Mouse (Mus musculus) E14TG2a.4 (cell line): ENCODE results near the gene Inpp5b.

ENCODE experiments used
- H3K27me3 ChIP-seq: 2 replicates; pipeline ENCODE4 v1.6.1; 2014; ENCODE audit warnings: low read length, control low read depth; ENCODE audit not compliant: insufficient read depth
- H3K36me3 ChIP-seq: 2 replicates; pipeline ENCODE4 v1.6.1; 2014; ENCODE audit warnings: low read length, control low read depth; ENCODE audit not compliant: insufficient read depth
- H3K4me1 ChIP-seq: replicated peaks from 2 replicates; pipeline ENCODE4 v1.6.1; 2014; ENCODE audit warnings: low read depth, low read length, control low read depth
- H3K4me3 ChIP-seq: replicated peaks from 2 replicates; pipeline ENCODE4 v1.5.1; 2014; ENCODE audit warnings: mild to moderate bottlenecking, low read length
- H3K9me3 ChIP-seq: 2 replicates; pipeline ENCODE4 v1.6.1; 2014; ENCODE audit warnings: low read length, control low read depth
- CTCF ChIP-seq: conservative IDR thresholded peaks from 2 replicates; pipeline ENCODE4 v1.5.1; 2014; ENCODE audit warnings: low read length
- NANOG ChIP-seq: IDR thresholded peaks from 2 replicates; pipeline ENCODE4 v1.6.1; 2014; ENCODE audit warnings: borderline replicate concordance, low read length, mixed read lengths
- POU5F1 ChIP-seq: IDR thresholded peaks from 2 replicates; pipeline ENCODE4 v1.6.1; 2014; ENCODE audit warnings: low read length, borderline replicate concordance

The Inpp5b gene

GRCm38 (mm10) chr4:124810056-124810455, 68.4 kb downstream of the Inpp5b start:
- Histone ChIP-seq H3K4me1 (peaks cover 72% of the 10 kb centered on the region), H3K36me3 (peaks cover 77% of the 10 kb centered on the region), H3K27me3 (no peaks in the 10 kb centered on the region), H3K9me3 (no peaks in the 10 kb centered on the region), H3K4me3 (no peak overlapping the region)
- no peak for TF ChIP-seq CTCF
- TF ChIP-seq NANOG: no peak
- no peak for TF ChIP-seq POU5F1

GRCm38 (mm10) chr4:124811347-124811975, 69.8 kb downstream of the Inpp5b start:
- Histone ChIP-seq H3K4me1 (peaks cover 76% of the 10 kb centered on the region), H3K36me3 (peaks cover 75% of the 10 kb centered on the region), H3K27me3 (no peaks in the 10 kb centered on the region), H3K4me3 (no peak overlapping the region), H3K9me3 (no peaks in the 10 kb centered on the region)
- TF ChIP-seq NANOG: no peak
- TF ChIP-seq POU5F1: no peak
- no peak for TF ChIP-seq CTCF

GRCm38 (mm10) chr4:124815901-124816300, 74.3 kb downstream of the Inpp5b start:
- H3K4me1 ChIP-seq: peaks cover 71% of the 10 kb centered on the region
- no peaks in the 10 kb centered on the region for H3K27me3 ChIP-seq
- H3K4me3 ChIP-seq: peak overlapping the region; percentile 43
- H3K9me3 ChIP-seq: no peaks in the 10 kb centered on the region
- TF ChIP-seq POU5F1 (no peak), NANOG (no peak), CTCF (no peak)
- peaks cover 62% of the 10 kb centered on the region for H3K36me3 ChIP-seq

GRCm38 (mm10) chr4:124817803-124818202, 76.2 kb downstream of the Inpp5b start:
- Histone ChIP-seq H3K27me3 (no peaks in the 10 kb centered on the region), H3K9me3 (no peaks in the 10 kb centered on the region), H3K36me3 (peaks cover 66% of the 10 kb centered on the region), H3K4me3 (0 out of 2 replicates have a peak overlapping the region, but pooled peaks have one; percentile 32), H3K4me1 (peaks cover 64% of the 10 kb centered on the region)
- TF ChIP-seq CTCF (no peak), POU5F1 (no peak), NANOG (no peak)

GRCm38 (mm10) chr4:124818832-124819231, 77.2 kb downstream of the Inpp5b start:
- peaks cover 65% of the 10 kb centered on the region for H3K4me1 ChIP-seq

GRCm38 (mm10) chr4:124824967-124825366, 83.3 kb downstream of the Inpp5b start:
- Histone ChIP-seq H3K9me3 (no peaks in the 10 kb centered on the region), H3K36me3 (peaks cover 66% of the 10 kb centered on the region), H3K4me3 (peak overlapping the region; percentile 68), H3K4me1 (peaks cover 64% of the 10 kb centered on the region), H3K27me3 (no peaks in the 10 kb centered on the region)
- TF ChIP-seq POU5F1: no peak
- TF ChIP-seq NANOG: peak; percentile 65
- TF ChIP-seq CTCF: no peak

More at GRCm38 (mm10) chr4:124818832-124819231, 77.2 kb downstream of the Inpp5b start:
- Histone ChIP-seq H3K36me3 (peaks cover 66% of the 10 kb centered on the region), H3K9me3 (no peaks in the 10 kb centered on the region), H3K27me3 (no peaks in the 10 kb centered on the region), H3K4me3 (no peak overlapping the region)
- TF ChIP-seq POU5F1 (no peak), NANOG (no peak), CTCF (no peak)

- no peak for TF ChIP-seq NANOG
- no peak for TF ChIP-seq POU5F1
- no peak for TF ChIP-seq CTCF
- Histone ChIP-seq H3K36me3 (peaks cover 65% of the 10 kb centered on the region), H3K4me1 (peaks cover 63% of the 10 kb centered on the region), H3K9me3 (no peaks in the 10 kb centered on the region), H3K27me3 (no peaks in the 10 kb centered on the region), H3K4me3 (peak overlapping the region; percentile 68)
Measured at GRCm38 (mm10) chr4:124825371-124825965, 83.8 kb downstream of the Inpp5b start.

GRCm38 (mm10) chr4:124829671-124830070, 88.0 kb downstream of the Inpp5b start:
- no peak overlapping the region for H3K4me3 ChIP-seq
- peaks cover 38% of the 10 kb centered on the region for H3K36me3 ChIP-seq
- H3K9me3 ChIP-seq: no peaks in the 10 kb centered on the region
- H3K27me3 ChIP-seq: no peaks in the 10 kb centered on the region
- TF ChIP-seq POU5F1 (no peak), CTCF (no peak), NANOG (no peak)
- peaks cover 78% of the 10 kb centered on the region for H3K4me1 ChIP-seq

- Histone ChIP-seq H3K36me3 (peaks cover 53% of the 10 kb centered on the region), H3K27me3 (no peaks in the 10 kb centered on the region), H3K9me3 (no peaks in the 10 kb centered on the region), H3K4me3 (no peak overlapping the region), H3K4me1 (peaks cover 57% of the 10 kb centered on the region)
- TF ChIP-seq CTCF: no peak
- no peak for TF ChIP-seq POU5F1
- no peak for TF ChIP-seq NANOG
Measured at GRCm38 (mm10) chr4:124832796-124833195, 91.1 kb downstream of the Inpp5b start.
